Mouse (Mus musculus): ENCODE measurements around the gene Trpc4ap. TPM values are rescaled to one million over a fixed set of nuclear protein-coding genes. Genes with fewer than 3 reads are reported as not detected.

Trpc4ap gene
- polyA plus RNA-seq, 1 experiment from 2014 or later = 102 TPM

DNA sequence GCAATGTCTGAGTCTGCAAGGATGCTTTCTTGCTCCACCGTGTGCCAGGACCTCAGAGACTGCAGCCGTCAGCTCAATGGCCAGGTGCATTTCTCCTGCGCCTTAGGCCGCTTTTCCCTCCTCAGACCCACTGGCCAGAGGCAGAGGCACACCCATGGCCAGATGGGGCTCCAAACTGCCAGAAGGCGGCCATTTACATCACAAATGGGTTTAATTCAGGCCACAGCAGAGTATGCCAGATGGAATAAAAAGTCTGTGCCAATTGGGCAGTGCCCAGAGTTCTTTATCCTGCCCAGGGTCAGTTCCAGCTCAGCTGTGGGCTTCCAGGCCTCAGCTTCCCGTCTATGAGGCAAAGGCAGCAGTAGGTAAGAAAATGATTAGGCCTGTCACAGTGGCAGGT lies 51.5 kb downstream of the Trpc4ap start:
- Histone ChIP-seq H3K9ac (ENCODE audit: low read depth, low read length) (no peak overlapping the region), H3K27me3 (ENCODE audit: insufficient read depth, low read length) (no peaks in the 10 kb centered on the region), H3K4me1 (replicated peaks; ENCODE audit: insufficient read depth, low read length) (no peaks in the 10 kb centered on the region), H3K36me3 (ENCODE audit: insufficient read depth, low read length) (peaks cover 80% of the 10 kb centered on the region), H3K9me3 (replicated peaks; ENCODE audit: low read length) (no peaks in the 10 kb centered on the region), H3K4me2 (ENCODE audit: low read length) (no peak overlapping the region), H3K4me3 (replicated peaks; ENCODE audit: low read depth, low read length) (no peak overlapping the region), H3K27ac (no peak overlapping the region)
- DNase-seq (ENCODE audit: low spot score) (no peak), ATAC-seq (replicated peaks; ENCODE audit: low FRiP score, low read depth) (no peak)
- WGBS = 92% methylated on average over 6 of the region's 6 CpGs
- no peak for TF ChIP-seq CTCF (IDR thresholded peaks at IDR 0.05; ENCODE audit: low read depth)

DNA sequence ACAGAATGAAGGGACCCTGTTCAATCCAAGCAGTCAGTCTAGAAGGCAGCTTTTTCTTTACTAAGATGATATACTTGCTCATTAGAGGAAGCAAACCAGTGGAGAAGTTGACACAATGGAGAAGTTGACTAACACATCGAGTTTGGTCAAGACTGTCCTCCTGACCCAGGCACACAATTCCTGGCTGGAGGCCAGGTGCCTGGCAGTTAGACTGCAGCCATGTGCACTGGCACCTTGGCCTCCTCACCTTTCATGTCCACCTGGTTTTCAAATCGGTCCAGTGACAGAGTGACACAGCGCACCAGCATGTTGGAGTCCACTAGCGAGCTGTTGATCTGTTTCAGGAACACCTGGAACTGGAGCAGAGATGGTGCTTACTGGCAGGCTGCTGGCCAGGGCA lies 54.8 kb downstream of the Trpc4ap start:
- DNase-seq (ENCODE audit: low spot score) = no peak
- no peak overlapping the region for H3K27ac ChIP-seq
- H3K9ac ChIP-seq (ENCODE audit: low read depth, low read length) = no peak overlapping the region
- ATAC-seq (replicated peaks; ENCODE audit: low FRiP score, low read depth) = no peak
- no peak overlapping the region for H3K4me2 ChIP-seq (ENCODE audit: low read length)
- H3K4me3 ChIP-seq (replicated peaks; ENCODE audit: low read depth, low read length) = no peak overlapping the region
- no peaks in the 10 kb centered on the region for H3K4me1 ChIP-seq (replicated peaks; ENCODE audit: insufficient read depth, low read length)
- TF ChIP-seq CTCF (IDR thresholded peaks at IDR 0.05; ENCODE audit: low read depth) = no peak
- H3K27me3 ChIP-seq (ENCODE audit: insufficient read depth, low read length) = no peaks in the 10 kb centered on the region
- 84% methylated on average over 4 of the region's 4 CpGs for WGBS
- H3K9me3 ChIP-seq (replicated peaks; ENCODE audit: low read length) = no peaks in the 10 kb centered on the region
- H3K36me3 ChIP-seq (ENCODE audit: insufficient read depth, low read length) = peaks cover 79% of the 10 kb centered on the region

DNA sequence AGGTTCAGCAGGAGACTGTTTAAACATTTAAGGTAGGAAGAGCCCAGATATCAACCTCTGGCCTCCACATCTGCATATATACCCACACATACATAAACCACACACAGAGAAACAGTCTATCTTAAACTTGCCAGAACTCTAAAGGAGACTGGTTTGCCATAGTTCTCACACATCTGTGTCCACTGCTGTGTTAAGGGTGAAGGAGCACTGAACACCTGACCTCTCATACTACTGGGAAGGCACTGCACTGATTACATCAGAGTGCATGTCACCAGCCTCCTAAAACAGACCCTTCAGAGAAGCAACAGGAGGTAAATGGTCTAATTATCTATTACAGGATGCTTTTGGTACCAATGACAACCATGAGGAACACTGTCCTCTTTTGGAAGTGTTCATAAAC lies 55.3 kb downstream of the Trpc4ap start:
- no peaks in the 10 kb centered on the region for H3K27me3 ChIP-seq (ENCODE audit: insufficient read depth, low read length)

GRCm38 (mm10) chr2:155635961-155636360 lies 56.2 kb downstream of the Trpc4ap start:
- no peak for TF ChIP-seq CTCF (IDR thresholded peaks at IDR 0.05; ENCODE audit: low read depth)
- peaks cover 64% of the 10 kb centered on the region for H3K36me3 ChIP-seq (ENCODE audit: insufficient read depth, low read length)
- no peak for ATAC-seq (replicated peaks; ENCODE audit: low FRiP score, low read depth)
- H3K27ac ChIP-seq = no peak overlapping the region
- no peaks in the 10 kb centered on the region for H3K27me3 ChIP-seq (ENCODE audit: insufficient read depth, low read length)
- DNase-seq (ENCODE audit: low spot score) = no peak
- H3K9ac ChIP-seq (ENCODE audit: low read depth, low read length) = no peak overlapping the region
- H3K4me1 ChIP-seq (replicated peaks; ENCODE audit: insufficient read depth, low read length) = no peaks in the 10 kb centered on the region
- WGBS = 95% methylated on average over 8 of the region's 8 CpGs
- no peak overlapping the region for H3K4me2 ChIP-seq (ENCODE audit: low read length)
- no peaks in the 10 kb centered on the region for H3K9me3 ChIP-seq (replicated peaks; ENCODE audit: low read length)
- no peak overlapping the region for H3K4me3 ChIP-seq (replicated peaks; ENCODE audit: low read depth, low read length)

More for the DNA sequence above, 55.3 kb downstream of the Trpc4ap start:
- DNase-seq (ENCODE audit: low spot score) = no peak
- Histone ChIP-seq H3K4me2 (ENCODE audit: low read length) (no peak overlapping the region), H3K36me3 (ENCODE audit: insufficient read depth, low read length) (peaks cover 74% of the 10 kb centered on the region), H3K9me3 (replicated peaks; ENCODE audit: low read length) (no peaks in the 10 kb centered on the region), H3K27ac (no peak overlapping the region), H3K9ac (ENCODE audit: low read depth, low read length) (no peak overlapping the region), H3K4me3 (replicated peaks; ENCODE audit: low read depth, low read length) (no peak overlapping the region), H3K4me1 (replicated peaks; ENCODE audit: insufficient read depth, low read length) (no peaks in the 10 kb centered on the region)
- no peak for TF ChIP-seq CTCF (IDR thresholded peaks at IDR 0.05; ENCODE audit: low read depth)
- no peak for ATAC-seq (replicated peaks; ENCODE audit: low FRiP score, low read depth)

GRCm38 (mm10) chr2:155634562-155634961 lies 57.6 kb downstream of the Trpc4ap start:
- no peak overlapping the region for H3K4me3 ChIP-seq (replicated peaks; ENCODE audit: low read depth, low read length)
- H3K27ac ChIP-seq = no peak overlapping the region
- H3K36me3 ChIP-seq (ENCODE audit: insufficient read depth, low read length) = peaks cover 56% of the 10 kb centered on the region
- DNase-seq (ENCODE audit: low spot score) (no peak), ATAC-seq (replicated peaks; ENCODE audit: low FRiP score, low read depth) (no peak)
- H3K27me3 ChIP-seq (ENCODE audit: insufficient read depth, low read length) = peaks cover 5% of the 10 kb centered on the region; the same call in 1 of the 2 replicates
- WGBS = 86% methylated on average over 8 of the region's 8 CpGs
- peaks cover under 1% of the 10 kb centered on the region; the same call in 1 of the 2 replicates for H3K4me1 ChIP-seq (replicated peaks; ENCODE audit: insufficient read depth, low read length)
- no peaks in the 10 kb centered on the region for H3K9me3 ChIP-seq (replicated peaks; ENCODE audit: low read length)
- H3K9ac ChIP-seq (ENCODE audit: low read depth, low read length) = no peak overlapping the region
- TF ChIP-seq CTCF (IDR thresholded peaks at IDR 0.05; ENCODE audit: low read depth) = no peak
- no peak overlapping the region for H3K4me2 ChIP-seq (ENCODE audit: low read length)

GRCm38 (mm10) chr2:155633731-155634130 lies 58.5 kb downstream of the Trpc4ap start:
- H3K27me3 ChIP-seq (ENCODE audit: insufficient read depth, low read length) = peaks cover 5% of the 10 kb centered on the region; the same call in 1 of the 2 replicates
- peaks cover 8% of the 10 kb centered on the region for H3K4me1 ChIP-seq (replicated peaks; ENCODE audit: insufficient read depth, low read length)
- H3K36me3 ChIP-seq (ENCODE audit: insufficient read depth, low read length) = peaks cover 49% of the 10 kb centered on the region
- H3K9ac ChIP-seq (ENCODE audit: low read depth, low read length) = no peak overlapping the region
- no peak overlapping the region for H3K27ac ChIP-seq
- H3K4me3 ChIP-seq (replicated peaks; ENCODE audit: low read depth, low read length) = no peak overlapping the region
- DNase-seq (ENCODE audit: low spot score) (no peak), ATAC-seq (replicated peaks; ENCODE audit: low FRiP score, low read depth) (no peak)
- 95% methylated on average over 9 of the region's 9 CpGs for WGBS
- H3K4me2 ChIP-seq (ENCODE audit: low read length) = no peak overlapping the region
- no peak for TF ChIP-seq CTCF (IDR thresholded peaks at IDR 0.05; ENCODE audit: low read depth)
- H3K9me3 ChIP-seq (replicated peaks; ENCODE audit: low read length) = no peaks in the 10 kb centered on the region

GRCm38 (mm10) chr2:155633121-155633520 lies 59.1 kb downstream of the Trpc4ap start:
- H3K27ac ChIP-seq = no peak overlapping the region
- DNase-seq (ENCODE audit: low spot score) (no peak), ATAC-seq (replicated peaks; ENCODE audit: low FRiP score, low read depth) (no peak)
- no peak for TF ChIP-seq CTCF (IDR thresholded peaks at IDR 0.05; ENCODE audit: low read depth)
- no peak overlapping the region for H3K9ac ChIP-seq (ENCODE audit: low read depth, low read length)
- no peak overlapping the region for H3K4me2 ChIP-seq (ENCODE audit: low read length)
- 70% methylated on average over 19 of the region's 19 CpGs for WGBS
- no peaks in the 10 kb centered on the region for H3K9me3 ChIP-seq (replicated peaks; ENCODE audit: low read length)
- H3K4me1 ChIP-seq (replicated peaks; ENCODE audit: insufficient read depth, low read length) = peaks cover 8% of the 10 kb centered on the region
- H3K27me3 ChIP-seq (ENCODE audit: insufficient read depth, low read length) = peaks cover 5% of the 10 kb centered on the region; the same call in 1 of the 2 replicates
- H3K36me3 ChIP-seq (ENCODE audit: insufficient read depth, low read length) = peaks cover 44% of the 10 kb centered on the region
- H3K4me3 ChIP-seq (replicated peaks; ENCODE audit: low read depth, low read length) = no peak overlapping the region

Measured in kidney, postnatal 0 days (tissue).